Mouse (Mus musculus) embryonic fibroblast, embryonic 13.5 days (primary cell): ENCODE data around the gene Tk1.

Source experiments
- CTCF ChIP-seq: IDR thresholded peaks from 2 replicates; pipeline ENCODE4 v1.5.1; 2011; ENCODE audit warnings: mild to moderate bottlenecking, control low read depth, low read length, moderate library complexity, borderline replicate concordance; ENCODE audit not compliant: insufficient read depth
- POLR2A ChIP-seq: IDR thresholded peaks from 2 replicates; pipeline ENCODE4 v1.6.1; 2011; ENCODE audit warnings: low read depth, mild to moderate bottlenecking, control low read depth, low read length, moderate library complexity

DNA sequence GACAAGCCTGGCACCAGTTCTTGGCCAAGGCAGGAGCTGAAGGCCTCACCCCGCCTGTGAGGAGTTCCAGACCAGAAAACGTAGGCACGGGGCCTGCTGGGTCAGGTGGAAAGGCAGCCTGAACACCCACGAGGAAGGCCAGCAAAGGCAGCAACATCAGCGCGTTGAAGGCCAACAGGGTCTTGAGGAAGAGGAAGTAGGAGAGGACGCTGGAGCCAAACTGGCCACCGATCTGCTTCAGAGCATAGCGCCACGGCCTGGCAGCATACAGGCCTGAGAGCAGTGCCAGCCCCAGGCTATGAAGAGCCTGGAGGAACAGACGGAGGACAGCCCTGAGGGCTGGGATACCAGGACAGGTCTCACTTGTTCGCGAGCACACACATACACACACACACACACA is 50.4 kb downstream of the Tk1 start:
- TF ChIP-seq CTCF (no peak), POLR2A (no peak)
